Mouse (Mus musculus) hindbrain, embryonic 11.5 days (tissue): ENCODE measurements around the gene BC107364. TPM values are rescaled to one million over a fixed set of nuclear protein-coding genes. Genes with fewer than 3 reads are reported as not detected.
A peak's percentile ranks its signal among the peaks of the same experiment; 100 is the strongest.
"Not testable (repeated sequence)": the region's sequence is repeated elsewhere in the genome, so short reads cannot be mapped to it uniquely, and the experiment has no call there.

ENCODE experiments used
- ATAC-seq: fragments of 200-750 bp; cut with Nextera tagmentation; 2 replicates; pipeline ENCODE4 v1.8.0; 2017; ENCODE audit warnings: mild to moderate bottlenecking, moderate TSS enrichment, moderate library complexity; ENCODE audit not compliant: low FRiP score
- DNase-seq: peaks from one replicate; pipeline ENCODE4 v3.0.0-alpha.2; 2015; ENCODE audit warnings: low spot score
- H3K27ac ChIP-seq: fragments of 300-500 bp; sonication (generic); 2 replicates; pipeline ENCODE4 v1.5.1; 2014; ENCODE audit warnings: mild to moderate bottlenecking, low read depth, low read length
- H3K27me3 ChIP-seq: fragments of 300-500 bp; sonication (generic); 2 replicates; pipeline ENCODE4 v1.6.1; 2014; ENCODE audit warnings: mild to moderate bottlenecking, low read length, moderate library complexity, mixed read lengths; ENCODE audit not compliant: control insufficient read depth, insufficient read depth
- H3K36me3 ChIP-seq: fragments of 300-500 bp; sonication (generic); 2 replicates; pipeline ENCODE4 v1.6.1; 2014; ENCODE audit warnings: mild to moderate bottlenecking, low read length, moderate library complexity, mixed read lengths; ENCODE audit not compliant: control insufficient read depth, insufficient read depth
- H3K4me1 ChIP-seq: fragments of 300-500 bp; sonication (generic); replicated peaks from 2 replicates; pipeline ENCODE4 v1.6.1; 2014; ENCODE audit warnings: low read length, mixed read lengths; ENCODE audit not compliant: control insufficient read depth, insufficient read depth
- H3K4me2 ChIP-seq: fragments of 300-500 bp; sonication (generic); replicated peaks from 2 replicates; pipeline ENCODE4 v1.6.1; 2014; ENCODE audit warnings: mild to moderate bottlenecking, low read depth, low read length
- H3K4me3 ChIP-seq: fragments of 300-500 bp; sonication (generic); 2 replicates; pipeline ENCODE4 v1.5.1; 2014; ENCODE audit warnings: low read depth, low read length
- H3K9ac ChIP-seq: fragments of 300-500 bp; sonication (generic); 2 replicates; pipeline ENCODE4 v1.6.1; 2014; ENCODE audit warnings: low read depth, low read length
- H3K9me3 ChIP-seq: fragments of 300-500 bp; sonication (generic); 2 replicates; pipeline ENCODE4 v1.6.1; 2016; ENCODE audit warnings: low read length; ENCODE audit not compliant: control insufficient read depth
- WGBS: fragments of 180-500 bp; shearing (Covaris S2); extraction: QIAGEN DNeasy Blood & Tissue Kit; methylation state at CpG from one replicate; pipeline ENCODE4 v1.1.7; 2014; 5-methylcytosine and 5-hydroxymethylcytosine counted together
- polyA plus RNA-seq: library from polyadenylated mRNA; unstranded; fragments of >200 nt; fragmentation: Nextera tagmentation; extraction: Ambion mirVana; gene quantifications from 2 replicates; pipeline ENCODE4 v1.2.1, GENCODE M21; 2014

Gene BC107364
- polyA plus RNA-seq, 1 experiment from 2014 or later = not detected

DNA sequence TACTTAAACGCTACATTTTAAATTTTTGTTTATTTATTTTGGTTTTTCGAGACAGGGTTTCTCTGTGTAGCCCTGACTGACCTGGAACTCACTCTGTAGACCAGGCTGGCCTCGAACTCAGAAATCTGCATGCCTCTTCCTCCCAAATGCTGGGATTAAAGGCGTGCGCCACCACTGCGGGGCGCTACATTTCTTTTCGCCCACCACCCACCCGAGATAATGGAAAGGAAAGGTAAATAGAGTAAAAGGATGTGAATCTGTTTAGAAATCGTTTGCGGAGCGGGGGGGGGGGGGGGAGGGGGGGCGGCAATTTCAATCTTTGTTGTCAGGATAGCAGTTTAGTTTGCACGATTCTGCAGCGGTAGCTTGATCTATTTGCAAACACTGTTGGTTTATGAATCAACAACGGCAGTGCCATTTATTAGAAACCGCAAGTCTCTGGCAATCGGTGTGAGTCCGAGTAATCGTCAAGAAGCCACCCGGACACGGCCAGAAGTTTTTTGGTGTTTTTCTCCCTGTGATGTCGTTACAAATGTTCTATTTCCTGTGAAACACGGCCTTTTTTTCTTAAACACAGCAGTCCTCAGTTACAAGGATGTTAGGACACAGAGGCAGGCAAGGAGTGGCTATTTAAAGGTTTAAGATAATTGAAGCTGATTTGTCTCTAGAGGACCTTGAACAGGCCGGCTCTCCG lies 35.6 kb upstream of the BC107364 start:
- Histone ChIP-seq H3K4me1 (no peaks in the 10 kb centered on the region), H3K9me3 (no peaks in the 10 kb centered on the region), H3K4me3 (peak overlapping the region; percentile 17), H3K36me3 (no peaks in the 10 kb centered on the region), H3K27ac (peak overlapping the region; percentile 24; the same call in 1 of the 2 replicates), H3K4me2 (peak overlapping the region; percentile 30), H3K27me3 (0 out of 2 replicates have a peak, but pooled peaks cover 2% of the 10 kb centered on the region), H3K9ac (peak overlapping the region; percentile 25; the same call in 1 of the 2 replicates)
- ATAC-seq (no peak), DNase-seq (peak; percentile 57)
- WGBS = 5% methylated on average over 24 of the region's 26 CpGs

- H3K9me3 ChIP-seq, H3K27me3 ChIP-seq, H3K4me1 ChIP-seq, H3K4me3 ChIP-seq, H3K36me3 ChIP-seq, H3K27ac ChIP-seq, DNase-seq, H3K9ac ChIP-seq: not testable (repeated sequence)
- ATAC-seq = peak; percentile 86
- WGBS = 20% methylated on average over 5 of the region's 38 CpGs
- H3K4me2 ChIP-seq = peak overlapping the region; percentile 35
These were observed 34.9 kb upstream of the BC107364 start for GRCm38 (mm10) chr3:96486828-96487559.

DNA sequence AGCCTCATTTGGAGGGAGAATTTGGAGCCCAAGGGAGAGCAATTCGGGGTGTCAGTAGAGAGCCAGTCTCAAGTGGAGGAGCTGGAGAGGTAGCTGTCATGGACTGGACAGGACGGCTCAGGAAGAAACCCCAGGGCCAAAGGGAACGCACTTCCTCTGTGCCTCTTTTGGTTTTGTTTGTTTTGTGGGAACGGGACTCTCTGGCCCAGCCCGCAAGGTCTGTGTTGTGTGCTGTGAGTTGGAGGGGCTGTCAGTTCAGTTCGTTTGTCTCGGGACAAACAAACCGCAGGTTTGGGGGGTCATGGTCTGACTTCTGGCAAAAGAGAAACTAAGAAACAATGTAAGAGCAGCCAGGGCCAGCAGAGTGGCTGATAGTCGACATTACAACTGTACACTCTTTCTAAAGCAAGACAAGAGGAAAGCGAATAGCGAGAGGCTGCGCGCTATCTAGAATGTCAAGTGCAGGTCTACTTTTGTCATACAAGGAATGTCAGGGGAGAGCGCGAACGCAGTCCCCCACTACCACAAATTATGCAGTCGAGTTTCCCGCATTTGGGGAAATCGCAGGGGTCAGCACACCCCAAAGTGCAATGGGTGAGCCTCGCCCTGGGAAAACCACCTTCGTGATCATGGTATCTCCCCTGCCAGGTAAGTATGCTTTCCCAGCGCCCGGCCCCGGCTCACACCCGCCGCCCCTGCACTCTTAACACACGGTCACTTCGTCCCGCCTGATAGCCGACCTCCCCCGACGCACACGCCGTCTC lies 34.1 kb upstream of the BC107364 start:
- H3K36me3 ChIP-seq, DNase-seq, H3K9ac ChIP-seq, H3K4me2 ChIP-seq, H3K27ac ChIP-seq, H3K9me3 ChIP-seq, H3K4me3 ChIP-seq, H3K27me3 ChIP-seq, H3K4me1 ChIP-seq: not testable (repeated sequence)
- WGBS = 4% methylated on average over 4 of the region's 34 CpGs
- ATAC-seq = peak; percentile 54

- no peak overlapping the region for H3K4me3 ChIP-seq
- ATAC-seq = no peak
- 82% methylated on average over 2 of the region's 2 CpGs for WGBS
These were observed 33.3 kb upstream of the BC107364 start for GRCm38 (mm10) chr3:96485361-96485760.

GRCm38 (mm10) chr3:96484921-96485320 lies 32.8 kb upstream of the BC107364 start:
- WGBS = 76% methylated on average over 4 of the region's 4 CpGs
- ATAC-seq (no peak), DNase-seq (no peak)
- no peak overlapping the region for H3K4me3 ChIP-seq
- no peak overlapping the region for H3K9ac ChIP-seq
- H3K36me3 ChIP-seq = no peaks in the 10 kb centered on the region
- no peaks in the 10 kb centered on the region for H3K9me3 ChIP-seq
- H3K4me2 ChIP-seq = no peak overlapping the region
- H3K27me3 ChIP-seq = 0 out of 2 replicates have a peak, but pooled peaks cover 2% of the 10 kb centered on the region
- no peak overlapping the region for H3K27ac ChIP-seq
- H3K4me1 ChIP-seq = no peaks in the 10 kb centered on the region

More at GRCm38 (mm10) chr3:96485361-96485760, 33.3 kb upstream of the BC107364 start:
- Histone ChIP-seq H3K27ac (no peak overlapping the region), H3K27me3 (0 out of 2 replicates have a peak, but pooled peaks cover 2% of the 10 kb centered on the region), H3K9ac (no peak overlapping the region), H3K9me3 (no peaks in the 10 kb centered on the region), H3K36me3 (no peaks in the 10 kb centered on the region), H3K4me2 (no peak overlapping the region), H3K4me1 (no peaks in the 10 kb centered on the region)
- no peak for DNase-seq

GRCm38 (mm10) chr3:96483946-96484345 lies 31.8 kb upstream of the BC107364 start:
- 92% methylated on average over 2 of the region's 2 CpGs for WGBS
- 0 out of 2 replicates have a peak, but pooled peaks cover 2% of the 10 kb centered on the region for H3K27me3 ChIP-seq

GRCm38 (mm10) chr3:96483044-96483443 lies 30.9 kb upstream of the BC107364 start:
- not testable (repeated sequence) for H3K27me3 ChIP-seq, H3K27ac ChIP-seq, H3K4me3 ChIP-seq, H3K9me3 ChIP-seq, H3K4me1 ChIP-seq, H3K9ac ChIP-seq, DNase-seq, H3K36me3 ChIP-seq, ATAC-seq, H3K4me2 ChIP-seq
- WGBS = 48% methylated on average over 7 of the region's 7 CpGs

More at GRCm38 (mm10) chr3:96483946-96484345, 31.8 kb upstream of the BC107364 start:
- Histone ChIP-seq H3K4me2 (no peak overlapping the region), H3K36me3 (no peaks in the 10 kb centered on the region), H3K27ac (no peak overlapping the region), H3K9me3 (no peaks in the 10 kb centered on the region), H3K4me3 (no peak overlapping the region), H3K9ac (no peak overlapping the region), H3K4me1 (no peaks in the 10 kb centered on the region)
- DNase-seq (no peak), ATAC-seq (no peak)

- no peaks in the 10 kb centered on the region for H3K4me1 ChIP-seq
- H3K9me3 ChIP-seq = no peaks in the 10 kb centered on the region
- ATAC-seq = no peak
- H3K27ac ChIP-seq = no peak overlapping the region
- H3K27me3 ChIP-seq = peaks cover 7% of the 10 kb centered on the region
- no peak overlapping the region for H3K4me2 ChIP-seq
- H3K9ac ChIP-seq = no peak overlapping the region
- H3K36me3 ChIP-seq = no peaks in the 10 kb centered on the region
- H3K4me3 ChIP-seq = no peak overlapping the region
- WGBS = 90% methylated on average over 13 of the region's 13 CpGs
- no peak for DNase-seq
These were observed 30.3 kb upstream of the BC107364 start for GRCm38 (mm10) chr3:96482451-96482850.
